Mouse (Mus musculus) G1E (cell line): ENCODE measurements around the gene Gm49333.

Source experiments
- CTCF ChIP-seq: IDR thresholded peaks from 2 replicates; pipeline ENCODE4 v1.5.1; 2012; ENCODE audit warnings: low read depth, low read length, inconsistent platforms, mixed read lengths
- POLR2AphosphoS5 ChIP-seq: IDR thresholded peaks from 2 replicates; pipeline ENCODE4 v1.6.1; 2012; ENCODE audit warnings: low read depth, low read length, inconsistent platforms; ENCODE audit not compliant: insufficient replicate concordance

DNA sequence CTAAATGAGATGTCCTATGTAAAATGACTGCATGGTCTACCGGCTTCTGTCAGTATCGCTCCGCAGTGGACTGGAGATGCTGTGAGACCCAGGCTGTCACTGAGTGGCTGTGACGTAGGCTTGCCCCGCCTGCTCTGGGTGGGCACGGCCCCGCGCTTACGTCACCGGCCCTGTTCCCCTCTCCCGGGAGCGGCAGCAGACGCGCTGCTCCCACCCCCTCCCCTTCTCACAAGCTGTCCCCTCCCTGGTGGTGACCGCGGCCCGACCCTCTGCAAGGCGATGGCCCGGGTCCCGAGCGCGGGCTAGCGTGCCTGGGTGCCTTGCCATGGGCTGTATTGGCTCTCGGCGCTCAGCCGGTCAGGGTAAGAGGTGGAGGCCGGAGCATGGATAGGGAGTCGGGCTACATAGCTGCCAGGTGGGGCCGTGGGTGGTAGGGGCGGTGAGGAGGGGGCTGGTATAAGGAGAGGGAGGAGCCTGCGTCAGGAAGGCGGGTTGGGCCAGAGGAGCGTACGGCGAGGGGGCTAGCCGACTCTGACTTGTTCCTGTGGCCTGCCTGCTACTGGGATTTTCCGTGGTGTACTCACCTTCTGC, 81.8 kb downstream of the Gm49333 start, which contains the start of gene Fam131a:
- TF ChIP-seq CTCF (no peak), POLR2AphosphoS5 (peak; percentile 85)
